Mouse (Mus musculus): Measurements from ENCODE around the gene Hpse.

Gene Hpse

GRCm38 (mm10) chr5:100642316-100642715 lies 77.2 kb downstream of the Hpse start:
- DNase-seq (ENCODE audit: low read depth, low spot score) = no peak

- no peak for DNase-seq (ENCODE audit: low read depth, low spot score)
Observed at GRCm38 (mm10) chr5:100638483-100638882, 81.0 kb downstream of the Hpse start.

GRCm38 (mm10) chr5:100636794-100637544 lies 82.5 kb downstream of the Hpse start:
- no peak for DNase-seq (ENCODE audit: low read depth, low spot score)

GRCm38 (mm10) chr5:100635908-100636307 lies 83.6 kb downstream of the Hpse start:
- DNase-seq (ENCODE audit: low read depth, low spot score) = no peak

- DNase-seq (ENCODE audit: low read depth, low spot score) = no peak
Observed at GRCm38 (mm10) chr5:100634885-100635478, 84.5 kb downstream of the Hpse start.

GRCm38 (mm10) chr5:100632540-100633129 lies 86.9 kb downstream of the Hpse start:
- DNase-seq (ENCODE audit: low read depth, low spot score) = no peak
